Mouse (Mus musculus) embryo, embryonic 11 days (tissue): ENCODE data around the gene Hrg.
"Not testable (repeated sequence)": the region's sequence is repeated elsewhere in the genome, so short reads cannot be mapped to it uniquely, and the experiment has no call there.

Experiments used
- DNase-seq: peaks from one replicate; pipeline ENCODE4 v3.0.0-alpha.2; 2015

Gene Hrg

GRCm38 (mm10) chr16:22962256-22962655, 11.4 kb downstream of the Hrg start:
- no peak for DNase-seq

- DNase-seq, result no peak
These were observed 12.4 kb downstream of the Hrg start for GRCm38 (mm10) chr16:22963293-22963692.

GRCm38 (mm10) chr16:22967383-22968030, 16.6 kb downstream of the Hrg start:
- no peak for DNase-seq

GRCm38 (mm10) chr16:22996951-22997350, 46.1 kb downstream of the Hrg start:
- not testable (repeated sequence) for DNase-seq
